Mouse (Mus musculus) layer of hippocampus, postnatal 25 days (tissue): Measurements from ENCODE around the gene Cs. TPM values are rescaled to one million over a fixed set of nuclear protein-coding genes. Genes with fewer than 3 reads are reported as not detected.
A peak's percentile ranks its signal among the peaks of the same experiment; 100 is the strongest.
"Not testable (repeated sequence)": the region's sequence is repeated elsewhere in the genome, so short reads cannot be mapped to it uniquely, and the experiment has no call there.

Source experiments
- DNase-seq, 2 experiments: peaks; one replicate each; pipeline ENCODE4 v3.0.0; 2022; ENCODE audit warnings: mixed read lengths in 2 of 2, low spot score in 1 of 2; ENCODE audit errors: extremely low spot score in 1 of 2
- total RNA-seq, 2 experiments: library from RNA; stranded (reverse); gene quantifications; 2 replicates each; pipeline ENCODE4 v1.2.3; 2021

Cs gene
- total RNA-seq, 2 experiments from 2014 or later = 232 to 242 TPM

DNA sequence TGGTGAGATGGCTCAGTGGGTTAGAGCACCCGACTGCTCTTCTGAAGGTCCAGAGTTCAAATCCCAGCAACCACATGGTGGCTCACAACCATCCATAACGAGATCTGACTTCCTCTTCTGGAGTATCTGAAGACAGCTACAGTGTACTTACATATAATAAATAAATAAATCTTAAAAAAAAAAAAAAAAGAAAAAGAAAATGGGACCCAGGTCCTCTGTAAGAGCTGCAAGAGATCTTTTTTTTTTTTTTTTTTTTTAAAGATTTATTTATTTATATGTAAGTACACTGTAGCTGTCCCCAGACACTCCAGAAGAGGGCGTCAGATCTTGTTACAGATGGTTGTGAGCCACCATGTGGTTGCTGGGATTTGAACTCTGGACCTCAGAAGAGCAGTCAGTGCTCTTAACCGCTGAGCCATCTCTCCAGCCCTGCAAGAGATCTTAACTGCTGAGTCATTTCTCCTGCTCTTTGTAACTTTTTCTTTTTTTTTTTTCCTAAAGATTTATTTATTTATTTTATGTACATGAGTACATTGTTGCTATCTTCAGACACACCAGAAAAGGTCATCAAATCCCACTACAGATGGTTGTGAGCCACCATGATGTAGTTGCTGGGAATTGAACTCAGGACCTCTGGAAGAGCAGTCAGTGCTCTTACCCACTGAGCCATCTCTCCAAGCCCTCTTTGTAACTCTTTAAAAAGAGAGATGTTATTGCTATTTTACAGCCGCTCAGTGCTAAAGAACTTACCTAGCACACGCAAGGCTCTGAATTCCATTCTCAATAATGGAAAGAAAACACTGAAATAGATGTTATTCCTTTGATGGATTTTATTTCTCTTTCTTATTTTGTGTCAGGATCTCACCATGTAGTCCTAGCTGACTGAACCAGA, 4.9 kb upstream of the Cs start:
- not testable (repeated sequence) for DNase-seq

DNA sequence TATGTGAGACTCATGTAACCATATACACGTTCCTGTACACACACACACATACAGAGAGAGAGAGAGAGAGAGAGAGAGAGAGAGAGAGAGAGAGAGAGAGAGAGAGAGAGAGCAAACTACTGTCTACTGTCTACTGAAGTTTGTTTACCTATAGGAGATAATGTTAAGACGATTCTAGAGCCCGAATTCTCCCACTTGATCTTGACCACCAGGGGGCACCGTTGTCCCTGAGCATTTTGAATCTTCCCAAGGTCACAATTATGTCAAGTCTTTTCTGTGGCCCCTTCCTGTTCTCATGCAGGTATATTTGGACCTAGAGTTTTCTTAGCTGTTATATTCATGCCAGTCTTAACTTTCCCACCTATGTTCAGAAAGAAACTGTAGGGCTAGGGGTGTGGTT, 2.0 kb upstream of the Cs start:
- DNase-seq = peak in 1 of 2 experiments; percentile 82

DNA sequence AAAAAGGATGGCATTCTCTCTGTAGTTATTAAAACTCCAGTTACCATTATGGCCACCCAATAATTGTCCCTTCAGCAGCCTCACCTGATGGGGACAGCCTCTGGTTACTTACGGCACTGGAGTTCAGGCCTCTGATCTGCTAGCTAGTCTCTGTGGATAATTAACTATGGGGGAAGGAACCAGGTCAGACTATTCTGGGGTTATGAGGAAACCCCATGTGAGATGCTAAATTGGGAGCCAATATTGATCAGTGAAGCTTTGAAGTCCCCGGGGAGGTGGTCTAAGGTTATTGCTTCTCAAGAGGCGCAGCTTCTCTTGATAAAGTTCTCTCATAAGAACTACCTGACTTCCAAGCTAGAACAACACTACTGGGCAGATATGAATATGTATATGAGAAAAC, 1.3 kb upstream of the Cs start:
- no peak for DNase-seq

DNA sequence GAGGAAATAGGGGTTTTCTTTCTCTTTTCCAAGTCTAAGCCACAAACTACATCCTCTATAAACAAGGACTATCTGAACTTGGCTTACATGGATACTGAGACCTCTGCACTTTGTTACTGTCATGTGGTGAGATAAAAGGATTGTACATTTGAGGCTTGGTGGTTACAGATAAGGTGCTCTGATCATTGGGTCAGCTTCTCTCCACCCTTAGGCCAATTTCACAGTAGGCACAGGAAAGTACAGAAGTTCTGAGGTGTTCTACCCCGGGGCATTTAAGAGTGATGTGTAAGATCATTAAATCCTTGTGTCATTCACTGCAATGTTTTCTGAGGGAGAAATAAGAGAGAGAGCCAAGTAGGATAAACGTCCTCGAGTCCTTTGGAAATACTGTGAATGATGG, 937 bp upstream of the Cs start:
- no peak for DNase-seq

DNA sequence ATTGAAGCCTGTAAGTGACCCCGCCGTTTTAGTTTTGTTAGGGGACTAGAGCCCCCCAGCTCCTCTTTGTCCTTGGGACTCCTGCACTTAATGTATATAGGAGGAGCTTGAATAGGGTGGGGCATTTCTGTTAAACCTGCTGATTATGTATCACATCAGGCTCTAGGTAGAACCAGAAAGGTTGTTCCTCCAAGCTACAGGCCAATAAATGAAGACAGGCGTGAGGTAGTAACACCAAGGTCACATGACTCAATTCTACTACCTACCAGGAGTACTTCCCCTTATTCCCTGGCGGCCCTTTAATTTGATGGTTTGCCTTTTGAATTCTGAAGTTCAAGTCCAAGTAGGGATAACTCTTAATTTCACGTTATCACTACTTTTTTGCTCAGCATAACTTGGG, 881 bp downstream of the Cs start:
- no peak for DNase-seq

DNA sequence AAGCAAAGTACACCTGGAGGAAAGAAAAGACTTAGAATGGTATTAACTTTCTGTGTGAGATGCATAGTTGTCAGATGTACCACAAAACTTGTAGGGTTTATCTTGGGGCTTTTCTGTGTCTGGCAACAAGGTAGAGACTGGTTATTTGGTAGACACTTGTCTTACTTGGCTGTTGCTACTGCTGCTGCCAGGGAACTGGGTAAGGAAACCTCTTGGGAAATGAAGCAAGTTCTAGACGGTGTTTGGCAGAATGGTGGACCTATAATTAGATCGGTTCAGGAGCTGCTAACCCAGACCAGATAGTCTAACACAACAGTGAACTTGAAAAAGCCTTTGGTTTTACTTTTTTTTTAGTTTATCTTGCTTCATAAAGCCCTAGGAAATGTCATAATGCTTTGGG, 1.4 kb downstream of the Cs start:
- no peak for DNase-seq

DNA sequence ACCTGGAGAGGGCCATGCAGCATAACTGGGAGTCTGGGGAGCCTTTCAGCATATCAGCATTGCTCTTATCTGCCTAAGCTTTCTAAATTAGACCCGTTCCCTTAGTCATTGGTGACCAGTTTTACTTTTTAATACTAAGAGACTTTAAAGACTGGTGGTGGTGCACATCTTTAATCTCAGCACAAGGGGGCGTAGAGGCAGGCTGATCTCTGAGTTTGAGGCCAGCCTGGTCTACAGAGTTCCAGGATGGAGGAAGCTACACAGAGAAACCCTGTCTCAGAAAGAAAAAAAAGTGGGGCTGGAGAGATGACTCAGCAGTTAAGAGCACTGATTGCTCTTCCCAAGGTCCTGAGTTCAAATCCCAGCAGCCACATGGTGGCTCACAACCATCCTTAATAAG, 2.7 kb downstream of the Cs start:
- no peak for DNase-seq

DNA sequence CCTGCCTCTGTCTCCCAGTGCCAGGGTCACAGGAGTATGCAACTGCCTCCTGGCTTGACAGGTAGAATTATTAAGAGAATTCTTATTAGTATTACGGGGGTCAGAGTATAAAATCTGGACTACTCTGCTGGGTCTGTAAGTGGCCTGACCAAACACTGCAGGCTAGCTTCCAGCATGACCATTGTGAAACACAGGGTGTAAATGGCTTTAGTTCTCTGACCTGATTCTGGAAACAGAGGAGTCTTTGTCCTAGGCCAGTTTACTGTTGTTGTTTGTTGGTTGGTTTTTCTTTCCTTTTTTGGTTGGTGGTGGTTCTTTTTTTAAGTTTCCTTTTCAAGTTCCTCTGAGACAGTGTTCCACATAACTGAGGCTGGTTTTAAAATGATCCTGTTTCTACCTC, 5.9 kb downstream of the Cs start:
- DNase-seq = no peak

DNA sequence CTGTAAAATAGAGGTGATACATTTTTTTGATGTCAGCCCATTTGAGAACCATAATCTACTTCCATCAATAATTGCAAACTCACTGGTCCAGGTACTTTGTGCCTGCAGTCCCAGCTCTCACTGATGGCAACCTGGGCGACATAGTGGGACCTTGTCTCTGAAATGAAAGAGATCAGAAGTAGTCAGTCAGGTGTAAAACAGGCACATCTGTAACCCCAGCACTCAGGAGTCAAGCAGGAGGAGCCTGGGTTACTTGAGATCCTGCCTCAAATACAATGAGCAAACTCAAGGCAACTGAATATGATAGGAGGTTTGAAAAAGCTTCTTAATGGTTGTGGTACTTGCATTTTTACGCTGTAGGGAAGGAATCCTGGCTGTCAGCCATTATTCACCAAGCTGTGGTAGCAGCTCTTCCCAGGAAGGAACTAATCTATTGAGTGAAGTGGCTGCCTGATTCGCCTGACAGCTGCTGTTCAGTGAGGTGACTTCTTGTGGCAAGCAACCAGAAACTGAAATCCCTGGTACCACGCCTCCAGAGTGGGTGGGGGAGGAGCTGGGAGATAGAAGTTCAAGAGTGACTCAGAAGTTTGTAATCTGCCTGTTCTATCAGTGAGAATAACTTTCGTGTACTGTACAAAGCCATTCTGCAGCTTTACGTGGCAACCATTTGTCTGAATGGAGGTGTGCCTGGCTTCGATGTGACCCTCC, 7.2 kb downstream of the Cs start:
- peak in 1 of 2 experiments; percentile 51 for DNase-seq

DNA sequence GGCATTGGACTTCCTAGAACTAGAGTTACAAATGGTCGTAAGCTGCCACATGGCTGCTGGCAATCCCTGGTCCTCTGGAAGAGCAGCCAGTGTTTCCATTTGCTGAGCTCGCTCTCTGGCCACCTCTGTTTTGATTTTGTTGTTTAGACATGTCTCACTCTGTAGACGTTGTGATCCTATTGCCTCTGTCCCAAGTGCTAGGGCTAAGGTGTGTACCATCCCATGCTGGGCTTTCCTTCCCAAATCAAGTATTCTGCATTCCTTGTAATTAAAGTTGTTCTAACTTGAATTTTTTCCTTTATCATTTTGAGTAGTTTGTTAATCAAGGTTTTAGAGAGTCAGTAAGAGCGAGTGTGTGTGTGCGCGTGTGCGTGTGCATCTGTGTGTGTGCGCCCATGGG, 10.0 kb downstream of the Cs start:
- no peak for DNase-seq

DNA sequence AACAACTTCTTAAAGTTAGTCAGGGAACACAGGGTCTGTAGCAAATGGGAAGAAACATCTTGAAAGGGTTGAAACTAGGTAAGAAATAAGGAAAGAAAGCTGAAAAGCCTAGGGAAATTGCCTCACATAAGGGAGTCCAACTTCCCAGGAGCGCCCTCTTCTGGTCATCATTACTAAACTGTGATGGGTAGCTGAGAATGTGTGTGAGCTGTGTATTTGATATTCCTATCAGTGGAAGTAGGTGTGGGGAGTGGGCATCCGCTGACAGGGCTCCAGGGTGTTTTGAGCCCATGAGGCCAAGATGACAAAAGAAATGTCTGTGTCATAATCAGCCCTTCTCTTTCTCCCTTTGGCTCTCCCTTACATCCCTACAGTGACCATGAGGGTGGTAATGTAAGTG, 21.3 kb downstream of the Cs start:
- peak in 1 of 2 experiments; percentile 65 for DNase-seq

DNA sequence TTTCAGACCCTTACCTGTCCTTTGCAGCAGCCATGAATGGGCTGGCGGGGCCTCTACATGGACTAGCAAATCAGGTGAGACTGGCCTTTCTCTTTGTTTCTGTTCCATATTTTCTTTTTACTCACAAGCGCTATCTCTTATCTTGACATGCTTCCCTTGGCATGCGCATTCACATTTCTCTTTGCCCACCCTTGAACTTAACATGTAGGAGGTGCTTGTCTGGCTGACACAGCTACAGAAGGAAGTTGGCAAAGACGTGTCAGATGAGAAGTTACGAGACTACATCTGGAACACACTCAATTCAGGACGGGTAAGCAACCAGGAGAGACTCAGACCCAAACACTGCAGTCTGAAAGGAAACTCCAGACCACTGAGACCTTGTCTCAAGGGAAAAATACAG, 21.7 kb downstream of the Cs start:
- no peak for DNase-seq

DNA sequence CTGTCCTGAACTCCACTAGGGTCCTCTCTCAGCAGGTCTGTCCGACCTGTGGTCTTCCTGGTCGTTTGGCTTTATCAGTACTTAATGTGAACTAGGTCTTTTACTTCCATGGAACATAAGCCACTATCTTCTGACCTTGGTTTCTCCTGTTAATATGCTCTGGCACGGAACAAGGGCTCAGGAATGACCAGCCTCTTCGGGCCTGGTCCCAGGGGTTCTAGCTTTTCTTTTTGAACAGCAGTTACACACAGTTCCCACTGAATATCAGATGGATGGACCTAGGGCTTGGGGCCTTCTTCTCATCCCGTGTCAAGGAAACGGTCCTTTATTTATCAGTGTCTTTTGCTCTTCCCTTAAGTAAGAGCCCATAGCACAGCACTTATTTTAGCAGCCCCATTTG, 24.3 kb downstream of the Cs start:
- DNase-seq = no peak

DNA sequence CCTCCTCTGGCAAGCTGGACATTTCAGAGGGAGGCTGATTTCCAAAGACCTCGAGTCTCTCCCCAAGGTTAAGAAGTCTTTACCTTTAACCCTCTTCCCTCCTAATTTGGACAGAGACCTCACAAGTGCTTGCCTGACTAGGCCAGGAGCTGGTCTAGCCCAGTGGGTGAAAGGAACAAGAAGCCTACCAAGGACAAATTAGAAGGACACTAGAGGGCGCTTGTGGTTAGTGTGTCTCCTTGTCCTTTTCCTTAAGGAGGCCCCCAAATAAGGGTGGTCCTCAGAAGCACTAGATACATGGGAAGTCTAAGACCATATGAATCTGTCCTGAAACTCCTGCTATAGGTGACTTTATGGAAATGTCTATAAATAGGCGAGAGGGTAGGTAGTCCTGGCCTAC, 25.0 kb downstream of the Cs start:
- DNase-seq = no peak

DNA sequence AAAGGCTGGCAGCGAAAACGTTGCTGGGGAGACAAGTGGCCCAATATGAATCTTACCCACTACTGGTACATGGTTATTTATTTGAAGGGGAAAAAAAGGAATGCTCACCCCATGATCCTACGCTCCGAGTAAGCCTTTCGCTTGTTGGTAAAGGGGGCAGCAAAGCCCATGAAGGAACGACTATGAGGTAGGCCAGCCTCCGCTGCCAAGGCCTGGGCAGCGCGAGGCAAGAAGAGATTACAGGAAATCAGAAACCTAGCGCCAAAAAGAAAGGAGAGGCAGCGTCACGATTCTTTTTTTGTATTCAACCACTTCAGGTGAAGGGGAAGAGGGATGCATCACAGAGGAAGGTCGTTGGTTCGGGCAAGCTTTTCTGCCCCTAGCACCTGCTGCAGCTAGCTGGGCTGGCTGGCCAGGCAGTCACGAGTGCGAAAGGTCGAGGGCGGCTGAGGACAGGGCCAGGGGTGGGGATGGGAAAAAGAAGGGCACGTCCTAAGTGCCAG, 30.4 kb downstream of the Cs start:
- no peak for DNase-seq

DNA sequence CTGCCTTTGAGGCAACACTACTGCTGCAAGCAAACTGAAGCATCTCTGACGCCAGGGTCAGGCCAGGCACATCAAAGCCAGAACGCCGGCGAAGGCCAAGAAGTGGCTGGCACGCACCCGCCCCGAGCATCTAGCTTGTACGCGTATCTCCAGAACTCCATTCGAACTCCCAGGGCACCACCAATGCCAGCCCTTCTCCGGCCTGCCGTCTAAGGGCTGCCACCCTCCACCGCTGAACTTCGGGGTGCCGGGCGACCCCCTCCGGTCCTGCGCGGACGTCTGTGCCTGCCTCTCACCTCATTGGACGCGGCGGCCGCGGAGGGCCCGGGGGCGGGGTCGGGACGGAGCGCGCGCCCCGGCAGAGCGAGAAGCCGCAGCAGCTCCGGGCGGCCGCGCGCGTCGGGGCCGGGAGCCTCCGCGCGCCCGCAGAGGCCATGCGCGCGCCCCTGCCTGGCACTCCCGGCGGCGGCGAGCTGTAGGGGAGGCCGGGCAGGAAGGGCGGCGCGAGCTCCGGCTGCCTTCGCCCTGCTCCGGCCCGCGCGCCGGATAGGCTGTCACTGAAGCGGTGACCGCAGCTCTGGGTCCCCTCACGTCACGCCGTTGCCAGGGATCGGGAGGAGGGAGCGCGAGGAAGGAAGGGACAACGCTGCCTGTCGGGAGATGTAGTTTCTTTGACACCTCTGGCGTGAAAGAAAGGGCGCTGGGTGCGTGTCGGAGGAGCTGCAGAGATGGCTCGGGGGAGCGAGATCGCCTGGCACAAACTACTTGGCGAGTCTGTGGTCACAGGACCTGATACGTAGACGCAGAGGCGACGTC, 31.1 kb downstream of the Cs start, which contains the start of gene Coq10a:
Gene Coq10a (minus strand): TSS at position 596 of the 816 bp plus-strand sequence.
- peak; percentile 75 to 85 for DNase-seq

DNA sequence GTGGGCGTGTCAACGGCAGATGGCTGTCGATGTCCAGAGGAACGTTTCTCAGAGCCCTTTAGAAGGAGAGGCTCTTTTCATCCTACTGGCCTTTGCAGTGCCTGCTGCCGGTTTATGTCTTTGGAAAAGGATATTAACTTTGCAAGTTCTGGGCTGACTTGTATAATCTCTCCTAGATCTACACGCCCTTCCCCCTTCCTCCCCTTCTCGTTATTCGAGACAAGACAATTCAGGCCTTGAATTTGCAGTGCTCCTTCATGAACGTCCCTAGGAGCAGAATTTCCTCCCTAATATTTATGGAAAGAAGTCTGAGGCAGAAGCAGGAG, 31.6 kb downstream of the Cs start:
- no peak for DNase-seq

DNA sequence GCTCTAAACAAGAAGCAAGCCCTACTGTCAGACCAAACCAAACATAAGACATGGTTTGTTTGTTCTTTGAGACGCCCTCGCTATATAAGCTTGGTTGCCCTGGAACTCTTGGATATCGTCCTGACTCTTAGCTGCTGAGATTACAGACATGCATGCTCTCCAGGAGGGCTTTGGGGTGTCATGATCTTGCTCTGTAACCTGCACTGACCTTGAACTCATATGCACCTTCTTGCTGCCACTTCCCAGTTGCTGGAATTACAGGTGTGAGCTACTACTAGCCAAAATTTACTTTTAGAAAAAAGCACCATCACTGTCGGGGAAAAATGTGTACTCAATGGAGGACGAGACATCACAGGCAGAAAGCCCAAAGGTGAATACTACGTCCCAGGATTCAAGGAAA, 32.1 kb downstream of the Cs start:
- DNase-seq = no peak

DNA sequence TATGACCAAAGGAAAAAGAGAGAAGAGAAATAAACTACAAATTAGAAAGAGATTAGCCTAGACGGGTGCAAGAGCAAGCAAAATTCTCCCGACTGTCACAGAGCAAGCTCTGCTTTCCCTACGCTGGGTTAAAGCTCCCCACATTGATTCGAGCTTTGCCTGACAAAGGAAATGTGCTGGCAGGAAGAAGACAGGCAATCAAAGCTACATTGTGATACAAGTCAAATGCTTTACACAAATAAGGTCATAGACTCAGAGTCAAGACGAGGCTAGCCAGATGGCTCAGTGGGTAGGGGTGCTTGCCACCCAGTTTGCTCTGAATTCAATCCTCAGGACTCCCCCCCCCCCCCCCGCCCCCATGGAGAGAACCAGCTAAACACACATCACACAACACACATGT, 32.5 kb downstream of the Cs start:
- no peak for DNase-seq

DNA sequence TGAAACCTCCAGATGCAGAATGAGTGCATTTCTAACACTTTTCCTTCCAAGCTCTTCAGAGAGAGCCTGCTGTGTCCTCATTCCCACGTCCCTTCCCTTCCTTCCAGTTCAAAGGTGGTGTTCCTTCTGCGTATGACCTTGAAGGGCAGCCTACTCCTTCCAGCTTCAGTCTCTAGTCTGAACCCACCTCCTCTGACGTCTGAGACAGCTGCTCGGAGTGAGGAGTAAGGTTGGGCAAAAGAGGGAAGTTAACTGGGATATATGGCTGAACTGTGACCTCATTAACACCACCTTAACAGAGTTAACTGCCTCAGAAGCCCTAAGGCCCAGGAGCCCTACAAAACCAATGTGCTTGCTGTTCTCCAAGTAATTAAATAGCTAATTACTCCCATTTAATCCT, 33.1 kb downstream of the Cs start:
- no peak for DNase-seq

DNA sequence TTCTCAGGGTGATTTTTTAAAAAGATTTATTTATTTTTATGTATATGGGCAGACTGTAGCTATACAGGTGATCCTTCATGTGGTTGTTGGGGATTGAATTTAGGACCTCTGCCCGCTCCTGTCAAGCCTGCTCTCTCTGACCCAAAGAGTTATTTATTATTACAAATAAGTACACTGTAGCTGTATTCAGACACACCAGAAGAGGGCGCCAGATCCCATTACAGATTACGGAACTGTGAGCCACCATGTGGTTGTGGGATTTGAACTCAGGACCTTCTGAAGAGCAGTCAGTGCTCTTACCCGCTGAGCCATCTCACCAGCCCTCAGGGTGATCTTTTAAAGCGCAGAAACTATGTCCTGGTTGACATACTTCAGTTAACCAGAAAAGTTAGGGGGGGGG, 34.6 kb downstream of the Cs start:
- no peak for DNase-seq
